Mouse (Mus musculus) limb, embryonic 11.5 days (tissue): Measurements from ENCODE around the gene Elovl4. TPM values are rescaled to one million over a fixed set of nuclear protein-coding genes. Genes with fewer than 3 reads are reported as not detected.

Experiments
- ATAC-seq: fragments of 200-750 bp; cut with Nextera tagmentation; 2 replicates; pipeline ENCODE4 v1.8.0; 2017; ENCODE audit warnings: low read depth; ENCODE audit not compliant: insufficient number of reproducible peaks, low FRiP score, low TSS enrichment
- DNase-seq: peaks from one replicate; pipeline ENCODE4 v3.0.0-alpha.2; 2015; ENCODE audit warnings: low spot score
- H3K27ac ChIP-seq: fragments of 300-500 bp; sonication (generic); replicated peaks from 2 replicates; pipeline ENCODE4 v1.5.1; 2014; ENCODE audit warnings: low read depth, mild to moderate bottlenecking, low read length
- H3K27me3 ChIP-seq: fragments of 300-500 bp; sonication (generic); 2 replicates; pipeline ENCODE4 v1.6.1; 2014; ENCODE audit warnings: mild to moderate bottlenecking, low read length, mixed read lengths; ENCODE audit not compliant: control insufficient read depth, insufficient read depth
- H3K36me3 ChIP-seq: fragments of 300-500 bp; sonication (generic); 2 replicates; pipeline ENCODE4 v1.6.1; 2014; ENCODE audit warnings: mild to moderate bottlenecking, low read length, moderate library complexity, mixed read lengths; ENCODE audit not compliant: control insufficient read depth, insufficient read depth
- H3K4me1 ChIP-seq: fragments of 300-500 bp; sonication (generic); 2 replicates; pipeline ENCODE4 v1.6.1; 2014; ENCODE audit warnings: low read length, mixed read lengths; ENCODE audit not compliant: control insufficient read depth, insufficient read depth
- H3K4me2 ChIP-seq: fragments of 300-500 bp; sonication (generic); 2 replicates; pipeline ENCODE4 v1.6.1; 2014; ENCODE audit warnings: low read depth, mild to moderate bottlenecking, moderate library complexity; ENCODE audit not compliant: severe bottlenecking
- H3K4me3 ChIP-seq: fragments of 300-500 bp; sonication (generic); 2 replicates; pipeline ENCODE4 v1.5.1; 2014; ENCODE audit warnings: low read depth, low read length
- H3K9ac ChIP-seq: fragments of 300-500 bp; sonication (generic); 2 replicates; pipeline ENCODE4 v1.6.1; 2014; ENCODE audit warnings: mild to moderate bottlenecking, low read length
- H3K9me3 ChIP-seq: fragments of 300-500 bp; sonication (generic); 2 replicates; pipeline ENCODE4 v1.6.1; 2016; ENCODE audit warnings: low read length; ENCODE audit not compliant: control insufficient read depth
- WGBS: fragments of 180-500 bp; shearing (Covaris S2); extraction: QIAGEN DNeasy Blood & Tissue Kit; methylation state at CpG from one replicate; pipeline ENCODE4 v1.1.7; 2014; 5-methylcytosine and 5-hydroxymethylcytosine counted together
- polyA plus RNA-seq: library from polyadenylated mRNA; unstranded; fragments of >200 nt; fragmentation: Nextera tagmentation; extraction: Ambion mirVana; gene quantifications from 2 replicates; pipeline ENCODE4 v1.2.1, GENCODE M21; 2014

The Elovl4 gene
- 20.2 and 21.1 TPM in 2 replicates for polyA plus RNA-seq

- peak within 1 kb of the TSS; percentile 70 for H3K9ac ChIP-seq
- H3K9me3 ChIP-seq = no peaks in the 10 kb centered on the region
- ATAC-seq (peak; percentile 84), DNase-seq (no peak)
- WGBS = 2% methylated on average over 65 of the region's 71 CpGs
- H3K4me3 ChIP-seq = peak within 1 kb of the TSS; percentile 75
- H3K27me3 ChIP-seq = 0 out of 2 replicates have a peak, but pooled peaks cover 2% of the 10 kb centered on the region
- no peaks in the 10 kb centered on the region for H3K4me1 ChIP-seq
- peak within 1 kb of the TSS; percentile 98 for H3K4me2 ChIP-seq
- H3K36me3 ChIP-seq = no peaks in the 10 kb centered on the region
- H3K27ac ChIP-seq = 0 out of 2 replicates have a peak within 1 kb of the TSS, but pooled peaks have one; percentile 14
Measured at GRCm38 (mm10) chr9:83805977-83806815, at the start of gene Elovl4. TSS of gene Elovl4 (minus strand) at chr9:83806277.

DNA sequence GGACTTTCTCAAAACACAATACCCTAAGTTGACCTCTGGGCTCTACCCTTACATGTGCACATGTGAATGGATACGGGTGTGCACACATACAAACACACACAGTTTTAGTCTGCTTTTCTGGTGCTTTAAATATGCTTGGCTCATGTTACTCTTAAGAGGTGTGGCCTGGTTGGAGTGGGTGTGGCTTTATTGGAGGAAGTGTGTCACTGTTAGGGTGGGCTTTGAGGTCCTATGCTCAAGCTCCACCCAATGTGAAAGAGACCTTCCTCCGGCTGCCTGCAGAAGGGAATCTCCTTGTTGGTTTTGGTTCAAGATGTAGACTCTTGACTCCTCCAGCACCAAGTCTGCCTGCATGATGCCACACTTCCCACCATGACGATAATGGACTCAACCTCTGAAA is 46.4 kb upstream of the Elovl4 start:
- DNase-seq (no peak), ATAC-seq (no peak)
- no peaks in the 10 kb centered on the region for H3K9me3 ChIP-seq
- H3K27ac ChIP-seq = no peak overlapping the region
- H3K27me3 ChIP-seq = no peaks in the 10 kb centered on the region
- H3K9ac ChIP-seq = no peak overlapping the region
- no peaks in the 10 kb centered on the region for H3K4me1 ChIP-seq
- no peak overlapping the region for H3K4me2 ChIP-seq
- no peak overlapping the region for H3K4me3 ChIP-seq
- peaks cover 8% of the 10 kb centered on the region; the same call in 1 of the 2 replicates for H3K36me3 ChIP-seq
- 91% methylated on average over 3 of the region's 3 CpGs for WGBS

- H3K4me2 ChIP-seq = peak overlapping the region; percentile 57
- DNase-seq (no peak), ATAC-seq (peak; percentile 85; the same call in 1 of the 2 replicates)
- H3K9ac ChIP-seq = peak overlapping the region; percentile 72
- H3K27ac ChIP-seq = no peak overlapping the region
- no peaks in the 10 kb centered on the region; the same call in 1 of the 2 replicates for H3K4me1 ChIP-seq
- H3K4me3 ChIP-seq = peak overlapping the region; percentile 72
- no peaks in the 10 kb centered on the region for H3K27me3 ChIP-seq
- H3K9me3 ChIP-seq = no peaks in the 10 kb centered on the region
- H3K36me3 ChIP-seq = no peaks in the 10 kb centered on the region
- 3% methylated on average over 27 of the region's 27 CpGs for WGBS
Measured at GRCm38 (mm10) chr9:83834748-83835313, 28.8 kb upstream of the Elovl4 start.

DNA sequence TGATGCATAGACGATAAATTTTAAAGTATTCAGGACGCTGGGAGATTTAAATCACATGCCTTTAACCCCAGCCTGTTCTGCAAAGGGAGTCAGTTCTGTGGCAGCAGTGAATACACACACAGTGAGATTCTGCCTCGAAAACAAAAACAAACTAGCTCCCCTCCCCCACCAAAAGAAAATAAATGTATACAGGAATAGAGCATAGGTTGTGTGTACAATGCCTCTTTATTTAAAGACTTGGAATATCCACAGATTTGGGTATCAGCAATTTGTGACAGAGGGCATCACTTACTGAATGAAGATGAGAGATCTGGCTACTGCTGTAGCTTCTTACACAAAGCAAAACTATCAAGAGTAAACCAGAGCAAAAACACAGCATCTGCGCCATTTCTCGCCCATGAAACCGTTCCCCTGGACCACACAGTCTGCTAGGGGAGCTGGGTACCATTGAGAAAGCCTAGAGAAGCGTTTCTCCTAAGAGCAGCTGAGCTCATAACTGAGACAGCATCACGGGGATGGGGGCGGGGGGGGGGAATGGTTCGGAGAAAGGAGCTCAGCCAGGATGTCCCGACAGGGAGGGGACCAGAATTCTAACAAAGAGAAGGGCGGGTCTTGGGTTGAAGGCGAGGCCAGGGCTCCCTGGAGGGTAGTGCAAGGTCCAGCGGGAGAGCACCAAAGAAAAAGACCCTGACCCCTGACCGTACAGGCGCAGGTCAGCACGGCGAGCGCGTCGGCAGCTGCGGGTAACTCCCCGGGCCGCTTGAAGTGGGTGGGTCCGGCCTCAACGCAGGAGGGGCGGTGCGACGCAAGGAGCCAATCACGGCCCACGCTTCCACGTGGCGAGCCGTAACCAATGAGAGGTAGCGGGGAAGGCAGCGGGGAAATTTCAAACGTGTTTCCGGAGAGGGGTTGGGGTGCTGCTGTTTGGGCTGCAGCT is 28.0 kb upstream of the Elovl4 start, which contains the start of gene Ttk:
Gene Ttk, plus strand, starts transcription at position 879 of the 937 bp plus-strand sequence.
- H3K4me1 ChIP-seq = no peaks in the 10 kb centered on the region; the same call in 1 of the 2 replicates
- no peaks in the 10 kb centered on the region for H3K36me3 ChIP-seq
- no peaks in the 10 kb centered on the region for H3K9me3 ChIP-seq
- H3K27me3 ChIP-seq = no peaks in the 10 kb centered on the region
- 1% methylated on average over 38 of the region's 38 CpGs for WGBS
- H3K4me2 ChIP-seq = peak within 1 kb of the TSS; percentile 61
- DNase-seq (peak; percentile 94), ATAC-seq (peak; percentile 99)
- peak within 1 kb of the TSS; percentile 80 for H3K27ac ChIP-seq
- peak within 1 kb of the TSS; percentile 81 for H3K9ac ChIP-seq
- H3K4me3 ChIP-seq = peak within 1 kb of the TSS; percentile 72

- WGBS = 73% methylated on average over 8 of the region's 8 CpGs
- no peaks in the 10 kb centered on the region for H3K36me3 ChIP-seq
- H3K4me2 ChIP-seq = no peak overlapping the region
- H3K27me3 ChIP-seq = no peaks in the 10 kb centered on the region
- H3K9me3 ChIP-seq = no peaks in the 10 kb centered on the region
- ATAC-seq = no peak
- H3K27ac ChIP-seq = no peak overlapping the region
- no peaks in the 10 kb centered on the region; the same call in 1 of the 2 replicates for H3K4me1 ChIP-seq
- no peak overlapping the region for H3K4me3 ChIP-seq
- no peak for DNase-seq
- no peak overlapping the region for H3K9ac ChIP-seq
Measured at GRCm38 (mm10) chr9:83831152-83831551, 25.1 kb upstream of the Elovl4 start.

DNA sequence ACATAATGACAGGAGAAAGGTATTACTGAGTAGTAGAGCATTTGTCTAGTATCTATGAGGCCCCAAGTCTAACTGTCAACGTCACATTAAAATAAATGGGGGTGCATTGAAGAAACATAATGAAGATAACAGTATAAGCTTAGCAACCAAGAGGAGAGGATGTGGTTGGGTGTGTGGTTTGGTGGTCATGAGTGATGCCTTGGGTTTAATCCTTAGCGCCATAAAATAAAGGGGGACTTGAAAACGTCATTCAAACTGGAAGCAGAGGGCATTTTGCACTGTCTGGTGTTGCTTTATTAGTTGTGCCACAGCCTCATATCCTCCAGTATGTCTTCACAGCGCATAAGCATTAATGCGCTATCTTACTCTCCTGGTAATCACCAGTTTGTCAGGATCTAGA is 23.8 kb upstream of the Elovl4 start:
- Histone ChIP-seq H3K36me3 (no peaks in the 10 kb centered on the region), H3K27me3 (no peaks in the 10 kb centered on the region), H3K9me3 (no peaks in the 10 kb centered on the region), H3K4me1 (no peaks in the 10 kb centered on the region), H3K27ac (no peak overlapping the region), H3K4me3 (no peak overlapping the region), H3K4me2 (no peak overlapping the region), H3K9ac (no peak overlapping the region)
- ATAC-seq = no peak
- no peak for DNase-seq
- WGBS = 78% methylated on average over 5 of the region's 5 CpGs

DNA sequence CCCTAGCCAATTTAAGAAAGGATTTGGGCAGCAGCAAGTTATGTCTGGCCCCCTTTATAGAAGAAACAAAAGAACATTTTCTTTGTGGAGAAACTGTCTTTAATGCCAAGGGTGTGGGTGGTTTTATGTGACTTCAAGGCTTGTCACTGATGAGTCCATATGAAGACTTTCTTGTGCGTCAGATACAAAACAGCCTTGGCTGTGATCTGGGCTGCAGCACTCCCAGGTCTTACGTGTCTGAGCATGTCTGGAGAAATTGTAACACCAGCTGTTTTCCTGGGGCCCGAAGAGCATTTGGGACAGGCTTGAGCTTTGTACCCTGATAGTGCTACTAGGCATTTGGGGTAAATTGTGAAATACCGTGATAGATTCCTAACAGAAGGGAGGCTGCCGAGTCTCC is 16.8 kb upstream of the Elovl4 start:
- no peak overlapping the region for H3K4me3 ChIP-seq
- no peak overlapping the region for H3K4me2 ChIP-seq
- H3K27ac ChIP-seq = no peak overlapping the region
- 78% methylated on average over 5 of the region's 5 CpGs for WGBS
- no peak for ATAC-seq
- no peaks in the 10 kb centered on the region for H3K36me3 ChIP-seq
- no peaks in the 10 kb centered on the region for H3K27me3 ChIP-seq
- no peaks in the 10 kb centered on the region for H3K9me3 ChIP-seq
- H3K9ac ChIP-seq = no peak overlapping the region
- no peak for DNase-seq
- no peaks in the 10 kb centered on the region for H3K4me1 ChIP-seq

DNA sequence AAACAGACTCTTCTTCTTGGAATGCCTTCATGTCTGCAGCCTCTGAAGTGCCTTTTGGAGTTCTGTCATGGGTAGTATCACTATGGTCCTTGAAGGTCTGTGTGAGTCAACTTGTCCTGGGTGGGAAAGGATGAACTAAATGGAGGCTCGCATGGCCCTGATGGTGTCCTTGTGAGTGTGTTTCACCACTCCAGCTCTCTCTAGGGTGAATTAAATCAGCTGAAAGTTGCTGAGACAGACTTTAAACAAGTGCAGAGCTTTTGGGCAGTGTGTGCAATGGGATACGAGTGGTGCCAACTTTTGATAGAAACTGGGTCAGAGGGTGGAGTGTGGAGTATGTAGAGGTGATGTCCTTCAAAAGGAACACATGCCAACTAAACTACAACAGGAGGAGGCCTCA is 14.9 kb upstream of the Elovl4 start:
- ATAC-seq (no peak), DNase-seq (no peak)
- Histone ChIP-seq H3K27me3 (no peaks in the 10 kb centered on the region), H3K4me1 (no peaks in the 10 kb centered on the region), H3K9ac (no peak overlapping the region), H3K4me2 (no peak overlapping the region), H3K27ac (no peak overlapping the region), H3K9me3 (no peaks in the 10 kb centered on the region), H3K4me3 (no peak overlapping the region), H3K36me3 (no peaks in the 10 kb centered on the region)
- WGBS = 89% methylated on average over 2 of the region's 2 CpGs
